Mouse (Mus musculus) G1E (cell line): Measurements from ENCODE around the gene Ear14.

Experiments used
- CTCF ChIP-seq: IDR thresholded peaks from 2 replicates; pipeline ENCODE4 v1.5.1; 2012; ENCODE audit warnings: low read depth, low read length, inconsistent platforms, mixed read lengths
- GATA1 ChIP-seq: IDR thresholded peaks from 2 replicates; pipeline ENCODE4 v1.6.1; 2012; ENCODE audit warnings: borderline replicate concordance, low read length, inconsistent platforms, mixed read lengths
- GATA2 ChIP-seq: IDR thresholded peaks from 2 replicates; pipeline ENCODE4 v1.6.1; 2012; ENCODE audit warnings: low read depth, low read length, inconsistent platforms, borderline replicate concordance
- TAL1 ChIP-seq: conservative IDR thresholded peaks from 2 replicates; pipeline ENCODE4 v1.6.1; 2012; ENCODE audit warnings: low read depth, low read length, inconsistent platforms, mixed read lengths

GRCm38 (mm10) chr14:51240899-51241298, 37.7 kb downstream of the Ear14 start:
- TF ChIP-seq GATA2 (no peak), CTCF (no peak), GATA1 (no peak), TAL1 (no peak)
